Mouse (Mus musculus) right cerebral cortex, postnatal 4 days (tissue): Measurements from ENCODE around the gene Slc22a20.

Source experiments
- DNase-seq: peaks from one replicate; pipeline ENCODE4 v3.0.0-alpha.2; 2022

Slc22a20 gene

GRCm38 (mm10) chr19:5922963-5923362, 63.0 kb downstream of the Slc22a20 start:
- DNase-seq: no peak

- DNase-seq: no peak
These were observed 63.6 kb downstream of the Slc22a20 start for GRCm38 (mm10) chr19:5922119-5922942.

- no peak for DNase-seq
These were observed 64.2 kb downstream of the Slc22a20 start for GRCm38 (mm10) chr19:5921715-5922114.
